Mouse (Mus musculus) forebrain, embryonic 16.5 days (tissue): ENCODE data around the gene Smbd1. TPM values are rescaled to one million over a fixed set of nuclear protein-coding genes. Genes with fewer than 3 reads are reported as not detected.

Source experiments
- ATAC-seq: fragments of 200-750 bp; cut with Nextera tagmentation; 2 replicates; pipeline ENCODE4 v1.8.0; 2017; ENCODE audit warnings: mild to moderate bottlenecking, moderate library complexity
- H3K27ac ChIP-seq: fragments of 300-500 bp; sonication (generic); 2 replicates; pipeline ENCODE4 v1.5.1; 2014; ENCODE audit warnings: low read length, control low read depth
- H3K27me3 ChIP-seq: fragments of 300-500 bp; sonication (generic); replicated peaks from 2 replicates; pipeline ENCODE4 v1.6.1; 2014; ENCODE audit warnings: low read length; ENCODE audit not compliant: control insufficient read depth, insufficient read depth
- H3K36me3 ChIP-seq: fragments of 300-500 bp; sonication (generic); 2 replicates; pipeline ENCODE4 v1.6.1; 2014; ENCODE audit not compliant: control insufficient read depth, insufficient read depth
- H3K4me1 ChIP-seq: fragments of 300-500 bp; sonication (generic); replicated peaks from 2 replicates; pipeline ENCODE4 v1.6.1; 2014; ENCODE audit warnings: low read length; ENCODE audit not compliant: control insufficient read depth, insufficient read depth
- H3K4me2 ChIP-seq: fragments of 300-500 bp; sonication (generic); 2 replicates; pipeline ENCODE4 v1.6.1; 2014; ENCODE audit warnings: mild to moderate bottlenecking, low read length, control low read depth
- H3K4me3 ChIP-seq: fragments of 300-500 bp; sonication (generic); replicated peaks from 2 replicates; pipeline ENCODE4 v1.5.1; 2014; ENCODE audit warnings: mild to moderate bottlenecking, low read length, control low read depth
- H3K9ac ChIP-seq: fragments of 300-500 bp; sonication (generic); replicated peaks from 2 replicates; pipeline ENCODE4 v1.6.1; 2014; ENCODE audit warnings: low read depth, low read length, control low read depth
- H3K9me3 ChIP-seq: fragments of 300-500 bp; sonication (generic); 2 replicates; pipeline ENCODE4 v1.6.1; 2016; ENCODE audit warnings: low read length; ENCODE audit not compliant: control insufficient read depth
- WGBS: fragments of 180-500 bp; shearing (Covaris S2); extraction: QIAGEN DNeasy Blood & Tissue Kit; methylation state at CpG from one replicate; pipeline ENCODE4 v1.1.7; 2014; 5-methylcytosine and 5-hydroxymethylcytosine counted together
- polyA plus RNA-seq: library from polyadenylated mRNA; unstranded; fragments of >200 nt; fragmentation: Nextera tagmentation; extraction: Ambion mirVana; gene quantifications from 2 replicates; pipeline ENCODE4 v1.2.1, GENCODE M21; 2015

Gene Smbd1
- polyA plus RNA-seq, 1 experiment from 2014 or later, result not detected

DNA sequence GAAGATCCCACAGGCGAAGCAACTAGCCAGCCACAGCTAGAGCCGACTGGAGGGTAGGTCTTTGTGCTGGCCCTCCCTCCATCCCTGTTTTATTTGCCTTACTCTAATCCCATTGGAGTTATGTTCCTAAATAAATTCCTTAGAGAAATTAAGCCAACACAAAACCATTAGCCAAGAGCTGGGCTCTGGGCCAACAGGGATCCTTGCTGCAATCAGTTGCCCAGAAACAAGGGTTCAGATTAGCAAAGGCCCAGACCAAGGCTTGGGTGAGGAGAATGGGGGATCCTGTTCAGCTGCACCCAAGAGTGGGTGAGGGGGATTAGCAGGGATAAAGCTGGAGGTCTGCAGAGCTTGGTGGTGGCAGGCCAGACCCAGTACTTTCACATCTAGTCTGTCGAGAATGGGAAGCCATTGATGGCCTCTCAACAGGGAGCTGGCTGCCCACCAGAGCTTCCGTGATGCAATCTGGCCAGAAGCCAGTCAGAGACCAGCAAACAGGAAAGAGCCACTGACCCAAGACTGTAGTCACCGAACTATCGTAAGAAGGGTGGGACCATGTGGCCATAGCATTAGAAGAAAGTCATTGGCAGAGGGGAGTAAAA, 6.9 kb downstream of the Smbd1 start:
- peaks cover 8% of the 10 kb centered on the region for H3K4me1 ChIP-seq
- peak; percentile 93 for ATAC-seq
- no peaks in the 10 kb centered on the region for H3K27me3 ChIP-seq
- H3K9me3 ChIP-seq, result 0 out of 2 replicates have a peak, but pooled peaks cover 3% of the 10 kb centered on the region
- H3K9ac ChIP-seq, result no peak overlapping the region
- peak overlapping the region; percentile 38; the same call in 1 of the 2 replicates for H3K27ac ChIP-seq
- WGBS, result 12% methylated on average over 6 of the region's 6 CpGs
- no peak overlapping the region for H3K4me3 ChIP-seq
- H3K4me2 ChIP-seq, result no peak overlapping the region
- H3K36me3 ChIP-seq, result no peaks in the 10 kb centered on the region

DNA sequence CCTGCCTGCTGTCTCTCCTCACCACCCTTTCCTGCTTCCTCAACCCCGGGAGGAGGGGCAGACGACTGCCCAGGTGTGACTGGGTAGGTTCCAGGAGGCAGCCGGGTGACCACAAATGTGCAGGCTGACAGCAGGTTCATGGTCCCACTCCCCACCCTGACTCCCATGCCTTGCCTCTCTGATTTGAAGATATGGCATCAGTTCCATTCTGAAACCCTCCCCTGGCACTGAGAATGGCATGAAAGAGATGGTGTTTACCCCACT, 12.9 kb downstream of the Smbd1 start, which contains the start of gene Muc20:
Gene Muc20, minus strand, starts transcription at position 10 of the 264 bp plus-strand sequence.
- 0 out of 2 replicates have a peak, but pooled peaks cover 3% of the 10 kb centered on the region for H3K9me3 ChIP-seq
- H3K9ac ChIP-seq, result no peak within 1 kb of the TSS
- H3K27me3 ChIP-seq, result no peaks in the 10 kb centered on the region
- no peak within 1 kb of the TSS for H3K4me3 ChIP-seq
- no peaks in the 10 kb centered on the region; the same call in 1 of the 2 replicates for H3K4me1 ChIP-seq
- no peak for ATAC-seq
- no peaks in the 10 kb centered on the region for H3K36me3 ChIP-seq
- no peak within 1 kb of the TSS for H3K4me2 ChIP-seq
- H3K27ac ChIP-seq, result no peak within 1 kb of the TSS
- WGBS, result 78% methylated on average over 3 of the region's 3 CpGs

DNA sequence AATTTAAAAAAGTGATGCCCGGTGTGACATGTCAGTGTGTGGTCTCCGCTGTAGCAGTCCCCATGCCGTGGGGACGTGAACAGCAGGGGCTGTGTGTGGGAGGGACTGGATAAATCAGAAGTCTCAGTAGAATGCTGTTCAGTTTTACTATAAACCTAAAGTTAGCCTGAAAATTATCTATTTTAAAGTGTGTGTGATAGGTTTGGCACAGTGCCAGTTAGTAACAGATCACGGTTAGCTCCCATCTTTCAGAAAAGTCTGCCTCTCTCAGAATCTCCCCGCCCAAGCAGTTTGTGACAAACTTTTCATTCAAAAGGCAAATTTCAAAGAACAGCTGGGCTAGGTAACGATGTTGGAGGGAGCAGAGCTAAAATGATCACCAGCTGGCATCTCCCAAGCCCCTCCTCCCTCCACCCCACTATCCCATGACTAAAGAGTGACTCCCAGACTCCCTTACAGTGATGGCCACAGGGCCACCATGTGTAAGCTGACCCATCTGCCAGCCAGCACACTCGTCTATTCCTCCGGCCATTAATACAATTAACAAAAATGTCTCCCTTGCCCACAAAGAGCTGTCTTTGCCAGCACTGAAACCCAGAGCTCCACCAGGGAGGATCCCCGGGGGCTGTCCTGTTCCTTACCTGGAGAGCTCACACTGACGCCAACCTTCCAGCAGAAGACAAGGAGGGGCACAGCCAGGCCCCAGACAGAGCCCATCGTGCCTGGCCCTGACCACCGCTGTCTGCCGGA, 13.4 kb downstream of the Smbd1 start:
- no peak overlapping the region for H3K4me3 ChIP-seq
- WGBS, result 64% methylated on average over 14 of the region's 14 CpGs
- no peak overlapping the region for H3K27ac ChIP-seq
- H3K9ac ChIP-seq, result no peak overlapping the region
- 0 out of 2 replicates have a peak, but pooled peaks have one; percentile 18 for ATAC-seq
- H3K4me2 ChIP-seq, result no peak overlapping the region
- H3K36me3 ChIP-seq, result no peaks in the 10 kb centered on the region
- 0 out of 2 replicates have a peak, but pooled peaks cover 3% of the 10 kb centered on the region for H3K9me3 ChIP-seq
- H3K27me3 ChIP-seq, result no peaks in the 10 kb centered on the region
- H3K4me1 ChIP-seq, result no peaks in the 10 kb centered on the region; the same call in 1 of the 2 replicates

DNA sequence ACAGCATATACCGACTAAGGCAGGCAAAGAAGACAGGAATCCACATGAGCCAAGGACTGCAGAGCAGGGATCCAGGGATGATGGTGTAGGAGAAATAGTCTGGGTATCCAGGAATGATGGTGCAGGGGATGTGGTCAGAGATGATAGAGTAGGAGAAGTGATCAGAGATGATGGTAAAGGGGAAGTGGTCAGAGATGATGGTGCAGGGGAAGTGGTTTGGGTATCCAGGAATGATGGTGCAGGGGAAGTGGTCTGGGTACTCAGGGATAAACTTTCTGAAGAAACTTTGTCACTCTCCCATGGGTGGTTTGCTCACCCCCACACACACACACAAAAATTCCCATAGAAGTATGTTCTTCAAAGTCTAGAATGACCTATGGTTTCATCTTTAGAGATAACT, 15.1 kb downstream of the Smbd1 start:
- H3K9me3 ChIP-seq, result 0 out of 2 replicates have a peak, but pooled peaks cover 3% of the 10 kb centered on the region
- no peak for ATAC-seq
- no peak overlapping the region for H3K4me3 ChIP-seq
- no peaks in the 10 kb centered on the region; the same call in 1 of the 2 replicates for H3K4me1 ChIP-seq
- no peak overlapping the region for H3K9ac ChIP-seq
- H3K4me2 ChIP-seq, result no peak overlapping the region
- no peaks in the 10 kb centered on the region for H3K27me3 ChIP-seq
- H3K27ac ChIP-seq, result no peak overlapping the region
- no peaks in the 10 kb centered on the region for H3K36me3 ChIP-seq
- 95% methylated on average over 1 of the region's 1 CpGs for WGBS

DNA sequence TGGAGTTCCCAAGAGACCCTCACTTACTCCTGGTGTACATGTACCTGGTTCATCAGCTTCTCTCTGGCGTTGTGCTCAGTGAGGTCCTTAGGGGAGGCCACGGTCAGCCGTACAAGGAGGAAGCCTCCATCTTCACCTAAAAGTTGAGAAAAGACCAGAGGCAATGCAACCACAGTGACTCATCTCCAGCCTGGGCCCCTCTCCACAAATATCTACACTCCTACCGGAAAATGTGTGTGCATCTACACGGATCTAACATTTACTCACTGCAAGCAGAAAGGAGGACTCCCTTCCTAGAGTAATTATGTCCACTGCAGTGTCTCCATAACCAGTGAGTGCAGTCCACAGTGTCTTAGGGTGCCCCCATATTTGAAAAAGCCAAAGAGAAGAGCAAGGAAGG, 20.2 kb downstream of the Smbd1 start:
- WGBS, result 92% methylated on average over 5 of the region's 5 CpGs

DNA sequence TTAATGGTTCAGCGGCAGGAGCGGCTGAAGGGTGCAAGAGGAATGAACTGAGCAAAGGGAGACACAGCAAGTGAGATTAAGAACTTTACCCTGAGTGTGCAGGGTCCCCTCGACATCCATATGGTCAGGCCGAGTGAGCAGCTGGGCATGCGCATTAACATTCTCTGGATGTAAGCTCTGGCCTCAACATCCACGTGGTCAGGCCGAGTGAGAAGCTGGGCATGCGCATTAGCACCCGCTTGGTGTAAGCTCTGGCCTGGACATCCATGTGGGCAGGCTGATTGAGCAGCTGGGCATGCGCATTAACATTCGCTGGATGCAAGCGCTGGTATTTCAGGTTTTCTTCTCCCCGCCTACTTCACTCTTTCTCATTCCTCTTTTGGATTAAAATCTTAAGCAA, 25.4 kb downstream of the Smbd1 start:
- Histone ChIP-seq H3K9me3 (no peaks in the 10 kb centered on the region), H3K9ac (no peak overlapping the region), H3K27me3 (no peaks in the 10 kb centered on the region), H3K4me1 (peaks cover 3% of the 10 kb centered on the region; the same call in 1 of the 2 replicates), H3K27ac (no peak overlapping the region), H3K4me3 (no peak overlapping the region), H3K4me2 (no peak overlapping the region), H3K36me3 (no peaks in the 10 kb centered on the region)
- WGBS, result 66% methylated on average over 13 of the region's 13 CpGs
- ATAC-seq, result no peak; the same call in 1 of the 2 replicates

More for the DNA sequence above, 20.2 kb downstream of the Smbd1 start:
- no peak overlapping the region for H3K27ac ChIP-seq
- H3K4me2 ChIP-seq, result no peak overlapping the region
- H3K4me3 ChIP-seq, result no peak overlapping the region
- H3K27me3 ChIP-seq, result no peaks in the 10 kb centered on the region
- H3K36me3 ChIP-seq, result no peaks in the 10 kb centered on the region
- no peak for ATAC-seq
- no peaks in the 10 kb centered on the region for H3K9me3 ChIP-seq
- H3K4me1 ChIP-seq, result no peaks in the 10 kb centered on the region
- H3K9ac ChIP-seq, result no peak overlapping the region

DNA sequence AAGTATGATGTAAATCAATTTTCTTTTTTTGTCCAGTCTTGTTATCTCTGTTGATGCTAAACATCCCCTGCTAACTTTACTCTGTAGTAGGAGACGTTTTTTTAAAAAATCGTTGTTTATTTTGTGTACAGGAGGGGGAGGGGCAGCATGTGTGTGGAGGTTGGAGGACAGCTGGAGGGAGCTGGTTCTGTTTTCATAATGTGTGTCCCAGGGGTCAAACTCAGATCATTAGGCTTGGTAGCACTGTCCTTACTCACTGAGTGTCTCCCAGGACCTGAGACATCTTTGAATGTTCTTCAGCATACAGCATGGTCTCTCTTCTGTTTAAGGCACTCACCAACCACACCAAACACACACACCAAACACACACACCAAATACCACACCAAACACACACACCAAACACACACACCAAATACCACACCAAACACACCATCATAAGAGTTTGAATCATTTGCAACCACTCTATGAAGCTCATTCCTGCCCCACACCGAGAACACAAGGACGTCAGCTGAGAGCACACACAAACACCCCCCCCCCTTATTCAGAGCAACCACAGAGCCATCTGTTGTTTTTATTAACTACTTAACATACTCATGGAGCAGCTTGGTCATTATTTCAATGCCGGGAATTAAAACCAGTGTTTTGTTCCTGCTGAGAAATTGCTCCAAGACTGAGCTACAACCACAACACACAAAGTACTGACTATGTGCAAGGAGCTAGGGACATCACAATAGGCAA, 26.8 kb downstream of the Smbd1 start:
- peak; percentile 75 for ATAC-seq
- no peak overlapping the region for H3K9ac ChIP-seq
- WGBS, result 38% methylated on average over 5 of the region's 5 CpGs
- H3K9me3 ChIP-seq, result no peaks in the 10 kb centered on the region
- H3K27ac ChIP-seq, result no peak overlapping the region
- H3K36me3 ChIP-seq, result no peaks in the 10 kb centered on the region
- no peak overlapping the region for H3K4me3 ChIP-seq
- no peaks in the 10 kb centered on the region for H3K27me3 ChIP-seq
- no peak overlapping the region for H3K4me2 ChIP-seq
- H3K4me1 ChIP-seq, result peaks cover 3% of the 10 kb centered on the region; the same call in 1 of the 2 replicates

DNA sequence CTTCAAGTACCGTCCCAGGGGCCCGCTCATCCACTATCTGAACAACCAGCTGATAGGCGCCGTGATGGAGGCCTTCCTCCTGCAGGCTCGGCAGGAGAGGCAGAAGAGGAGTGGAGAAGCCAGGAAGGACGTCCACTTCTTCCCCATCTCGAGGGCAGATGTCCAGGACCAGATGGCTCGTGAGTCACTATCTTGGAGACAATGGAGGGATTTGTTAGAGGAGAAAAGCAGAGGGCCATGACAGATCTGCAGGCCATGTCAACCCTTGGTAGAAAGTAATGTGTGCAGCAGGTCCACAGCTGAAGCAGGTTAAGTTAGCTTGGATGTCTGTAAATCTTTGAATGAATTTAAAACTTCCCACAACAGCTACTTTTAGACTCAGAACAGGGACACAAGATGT, 31.3 kb downstream of the Smbd1 start:
- H3K4me1 ChIP-seq, result peaks cover 3% of the 10 kb centered on the region; the same call in 1 of the 2 replicates
- WGBS, result 75% methylated on average over 8 of the region's 8 CpGs
- no peaks in the 10 kb centered on the region for H3K27me3 ChIP-seq
- no peak overlapping the region for H3K4me2 ChIP-seq
- no peak overlapping the region for H3K9ac ChIP-seq
- H3K9me3 ChIP-seq, result no peaks in the 10 kb centered on the region
- no peak overlapping the region for H3K4me3 ChIP-seq
- H3K36me3 ChIP-seq, result no peaks in the 10 kb centered on the region
- no peak for ATAC-seq
- H3K27ac ChIP-seq, result no peak overlapping the region

DNA sequence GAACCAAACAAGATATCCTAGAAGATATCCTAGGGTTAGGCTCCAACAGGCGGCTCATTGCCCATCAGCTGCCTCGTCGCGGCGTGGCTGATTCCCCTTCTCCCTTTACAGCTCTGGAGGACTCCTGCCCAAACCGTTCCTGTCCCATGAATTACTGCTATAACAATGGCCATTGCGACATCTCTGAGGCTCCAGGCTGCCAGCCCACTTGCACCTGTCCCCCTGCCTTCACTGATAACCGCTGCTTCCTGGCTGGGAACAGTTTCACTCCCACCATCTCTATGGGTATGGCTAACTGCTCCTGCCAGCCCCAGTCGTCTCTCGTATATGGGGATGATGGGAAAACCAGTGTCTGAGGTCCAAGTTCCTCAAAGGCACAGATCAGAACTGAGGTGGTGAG, 33.6 kb downstream of the Smbd1 start:
- Histone ChIP-seq H3K4me1 (no peaks in the 10 kb centered on the region), H3K4me3 (no peak overlapping the region), H3K36me3 (no peaks in the 10 kb centered on the region), H3K27ac (no peak overlapping the region), H3K27me3 (no peaks in the 10 kb centered on the region), H3K9me3 (no peaks in the 10 kb centered on the region), H3K9ac (no peak overlapping the region), H3K4me2 (no peak overlapping the region)
- no peak for ATAC-seq
- WGBS, result 84% methylated on average over 10 of the region's 10 CpGs
